Mouse (Mus musculus): Measurements from ENCODE around the gene Srsy. TPM values are rescaled to one million over a fixed set of nuclear protein-coding genes. Genes with fewer than 3 reads are reported as not detected.
"Not testable (repeated sequence)": the region's sequence is repeated elsewhere in the genome, so short reads cannot be mapped to it uniquely, and the experiment has no call there.

Gene Srsy
- polyA plus RNA-seq (2015; fragmentation: Nextera tagmentation; extraction: Ambion mirVana): not detected in 2 replicates

DNA sequence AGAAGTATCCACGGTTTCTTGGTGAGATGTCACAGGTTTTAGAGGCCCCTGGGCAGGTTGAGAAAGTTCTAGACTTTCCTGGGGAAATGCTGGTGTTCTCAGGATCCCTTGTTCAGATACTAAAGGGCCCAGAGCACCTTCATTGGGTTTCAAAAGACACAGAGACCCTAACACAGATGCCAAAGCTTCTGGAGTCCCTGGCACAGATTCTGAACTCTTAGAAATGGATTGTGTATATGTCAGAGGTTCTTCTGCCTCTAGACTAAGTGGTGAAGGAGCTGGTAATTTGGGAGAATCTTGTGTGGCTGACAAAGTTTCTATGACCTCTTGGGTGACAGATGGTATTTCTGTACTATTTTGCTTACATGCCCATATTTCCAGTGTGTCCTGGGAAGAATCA, at the start of gene Srsy:
Gene Srsy, minus strand, starts transcription at position 101 of the 400 bp plus-strand sequence.
- no CpG with 5 or more reads among the region's 1 CpGs for WGBS
- not testable (repeated sequence) for ATAC-seq (ENCODE audit: low FRiP score, low TSS enrichment); H3K9ac ChIP-seq (replicated peaks; ENCODE audit: low read length); H3K36me3 ChIP-seq (ENCODE audit: insufficient read depth, low read length); H3K4me3 ChIP-seq (ENCODE audit: low read length); H3K4me2 ChIP-seq (replicated peaks; ENCODE audit: low read depth, low read length); H3K4me1 ChIP-seq (ENCODE audit: insufficient read depth, low read length); H3K27ac ChIP-seq (ENCODE audit: low read length); H3K9me3 ChIP-seq (ENCODE audit: low read length); H3K27me3 ChIP-seq (ENCODE audit: insufficient read depth, low read length)

Other genes with a start within 250 kb of the Srsy start
- gene Gm21904, start 91.1 kb downstream of the Srsy start, polyA plus RNA-seq (2015; fragmentation: Nextera tagmentation; extraction: Ambion mirVana): not detected in 2 replicates
- gene Gm20772, start 62.6 kb downstream of the Srsy start, polyA plus RNA-seq (2015; fragmentation: Nextera tagmentation; extraction: Ambion mirVana): not detected in 2 replicates
- gene Gm20831, start 62.6 kb downstream of the Srsy start, polyA plus RNA-seq (2015; fragmentation: Nextera tagmentation; extraction: Ambion mirVana): not detected in 2 replicates
- gene Gm21764, start 124.5 kb upstream of the Srsy start, polyA plus RNA-seq (2015; fragmentation: Nextera tagmentation; extraction: Ambion mirVana): not detected in 2 replicates
- gene Ssty1, start 151.8 kb upstream of the Srsy start, polyA plus RNA-seq (2015; fragmentation: Nextera tagmentation; extraction: Ambion mirVana): not detected in 2 replicates